Mouse (Mus musculus) heart, embryonic 13.5 days (tissue): ENCODE measurements at regions not wholly inside any gene's neighbourhood (a gene's known extent, or its start where the extent isn't known, plus 50 kb on each side); places are given as distances from the start of the nearest gene placed in this dataset.
A peak's percentile ranks its signal among the peaks of the same experiment; 100 is the strongest.

ENCODE experiments used
- ATAC-seq: fragments of 200-750 bp; cut with Nextera tagmentation; 2 replicates; pipeline ENCODE4 v1.8.0; 2017; ENCODE audit warnings: moderate TSS enrichment; ENCODE audit not compliant: insufficient number of reproducible peaks, low FRiP score, low TSS enrichment; ENCODE audit errors: extremely low read depth
- H3K27ac ChIP-seq: fragments of 300-500 bp; sonication (generic); replicated peaks from 2 replicates; pipeline ENCODE4 v1.5.1; 2015; ENCODE audit warnings: moderate library complexity, mild to moderate bottlenecking, inconsistent platforms
- H3K27me3 ChIP-seq: fragments of 300-500 bp; sonication (generic); replicated peaks from 2 replicates; pipeline ENCODE4 v1.6.1; 2015; ENCODE audit warnings: mild to moderate bottlenecking, inconsistent platforms
- H3K36me3 ChIP-seq: fragments of 300-500 bp; sonication (generic); 2 replicates; pipeline ENCODE4 v1.6.1; 2015; ENCODE audit warnings: mild to moderate bottlenecking, inconsistent platforms
- H3K4me1 ChIP-seq: fragments of 300-500 bp; sonication (generic); 2 replicates; pipeline ENCODE4 v1.6.1; 2015; ENCODE audit warnings: inconsistent platforms
- H3K4me2 ChIP-seq: fragments of 300-500 bp; sonication (generic); 2 replicates; pipeline ENCODE4 v1.6.1; 2015; ENCODE audit warnings: inconsistent platforms, mild to moderate bottlenecking, moderate library complexity
- H3K4me3 ChIP-seq: fragments of 300-500 bp; sonication (generic); 2 replicates; pipeline ENCODE4 v1.5.1; 2015; ENCODE audit warnings: moderate library complexity, mild to moderate bottlenecking, inconsistent platforms
- H3K9ac ChIP-seq: fragments of 300-500 bp; sonication (generic); 2 replicates; pipeline ENCODE4 v1.6.1; 2015; ENCODE audit warnings: inconsistent platforms, mild to moderate bottlenecking, moderate library complexity
- H3K9me3 ChIP-seq: fragments of 300-500 bp; sonication (generic); 2 replicates; pipeline ENCODE4 v1.6.1; 2016; ENCODE audit warnings: inconsistent platforms
- WGBS: fragments of 180-500 bp; shearing (Covaris S2); methylation state at CpG from one replicate; pipeline ENCODE4 v1.1.7; 2015; ENCODE audit warnings: mixed read lengths; 5-methylcytosine and 5-hydroxymethylcytosine counted together

DNA sequence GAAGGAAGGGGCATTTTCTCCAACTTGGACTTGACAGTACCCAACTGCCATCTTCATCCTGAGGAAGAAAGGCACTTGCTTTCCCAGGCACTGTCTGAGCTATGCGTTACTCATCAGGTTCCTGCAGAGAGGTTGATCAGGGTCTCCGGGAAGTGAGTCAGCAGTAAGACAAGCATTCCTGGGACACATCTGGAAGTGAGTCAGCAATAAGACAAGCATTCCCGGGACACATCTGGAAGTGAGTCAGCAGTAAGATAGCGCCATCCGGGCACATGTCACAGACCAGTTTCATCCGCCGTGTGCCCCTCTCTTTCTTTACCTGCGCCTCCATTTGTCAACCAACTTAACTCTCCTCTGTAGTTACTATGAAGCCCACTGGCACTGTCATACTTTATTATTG, 143.5 kb downstream of the Ttc8 start:
- Histone ChIP-seq H3K36me3 (no peaks in the 10 kb centered on the region), H3K9me3 (no peaks in the 10 kb centered on the region), H3K27me3 (no peaks in the 10 kb centered on the region), H3K9ac (no peak overlapping the region), H3K4me1 (no peaks in the 10 kb centered on the region), H3K4me3 (no peak overlapping the region), H3K4me2 (no peak overlapping the region), H3K27ac (no peak overlapping the region)
- ATAC-seq: no peak
- WGBS: 53% methylated on average over 8 of the region's 8 CpGs

DNA sequence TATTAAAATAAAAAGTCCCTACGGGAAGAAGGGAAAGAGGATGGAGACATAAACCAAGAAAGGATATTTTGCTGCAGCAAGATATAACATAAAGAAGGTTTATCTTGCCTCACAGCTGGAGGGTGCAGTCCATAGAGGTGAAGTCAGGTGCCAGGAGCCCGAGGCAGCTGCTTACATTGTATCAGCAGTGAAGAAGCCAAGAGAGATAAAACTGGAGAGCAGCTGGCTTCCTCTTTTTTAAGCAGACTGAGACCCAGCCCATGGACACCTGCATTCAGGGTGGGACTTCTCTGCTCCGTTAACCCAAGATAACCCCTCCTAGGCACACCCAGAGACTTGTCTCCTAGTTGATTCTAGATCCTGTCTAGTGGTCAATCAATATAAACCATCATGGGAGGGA, 147.6 kb downstream of the Ttc8 start:
- no peak overlapping the region for H3K4me2 ChIP-seq
- H3K27me3 ChIP-seq: peaks cover 6% of the 10 kb centered on the region; the same call in 1 of the 2 replicates
- no peak overlapping the region for H3K9ac ChIP-seq
- WGBS: 23% methylated on average over 3 of the region's 3 CpGs
- H3K36me3 ChIP-seq: no peaks in the 10 kb centered on the region
- H3K4me1 ChIP-seq: no peaks in the 10 kb centered on the region
- no peak for ATAC-seq
- no peaks in the 10 kb centered on the region for H3K9me3 ChIP-seq
- H3K27ac ChIP-seq: no peak overlapping the region
- no peak overlapping the region for H3K4me3 ChIP-seq

DNA sequence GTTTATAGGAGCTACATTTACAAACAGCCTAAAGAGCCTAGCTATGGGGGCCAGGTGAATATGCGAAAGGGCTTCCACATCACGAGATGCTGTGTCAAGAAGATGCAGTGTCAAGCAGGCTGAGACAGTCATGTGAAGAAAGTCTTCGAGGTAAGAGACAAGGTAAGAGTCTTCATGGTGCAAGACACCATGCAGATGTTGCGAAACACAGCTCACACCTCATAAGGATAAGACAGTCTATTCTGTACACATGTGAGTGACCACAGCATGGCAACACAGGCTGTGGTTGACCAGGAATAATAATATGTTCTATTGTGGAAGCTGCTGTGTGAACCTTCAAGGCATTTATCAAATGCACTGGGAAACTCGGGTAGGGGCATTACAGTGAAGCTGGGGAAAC, 153.4 kb downstream of the Ttc8 start:
- Histone ChIP-seq H3K27ac (no peak overlapping the region), H3K9ac (no peak overlapping the region), H3K36me3 (no peaks in the 10 kb centered on the region), H3K9me3 (no peaks in the 10 kb centered on the region), H3K4me2 (no peak overlapping the region), H3K4me3 (no peak overlapping the region), H3K27me3 (peaks cover 6% of the 10 kb centered on the region; the same call in 1 of the 2 replicates), H3K4me1 (no peaks in the 10 kb centered on the region)
- WGBS: 73% methylated on average over 5 of the region's 5 CpGs
- ATAC-seq: no peak

DNA sequence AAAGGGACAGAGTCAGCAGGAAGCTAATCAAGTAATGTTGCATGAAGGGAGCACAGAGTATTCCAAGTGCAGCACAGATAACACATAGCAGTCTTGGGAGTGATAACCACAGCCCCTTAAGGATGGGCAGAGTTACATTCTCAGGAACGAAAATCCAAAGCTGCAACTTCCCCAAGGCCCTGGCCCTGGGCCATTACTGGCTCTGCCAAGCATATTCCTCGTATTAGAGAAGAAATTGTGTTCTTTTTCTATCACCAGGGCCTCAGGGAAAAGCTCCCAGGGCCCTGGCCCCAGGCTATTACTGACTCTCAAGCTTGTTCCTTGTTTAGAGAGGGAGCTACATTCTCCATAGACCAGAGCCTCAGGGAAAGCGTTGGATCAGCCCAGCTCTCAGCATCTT, 157.0 kb downstream of the Ttc8 start:
- Histone ChIP-seq H3K9ac (no peak overlapping the region), H3K9me3 (no peaks in the 10 kb centered on the region), H3K27me3 (no peaks in the 10 kb centered on the region), H3K4me2 (no peak overlapping the region), H3K4me3 (no peak overlapping the region), H3K36me3 (no peaks in the 10 kb centered on the region), H3K27ac (no peak overlapping the region), H3K4me1 (no peaks in the 10 kb centered on the region)
- WGBS: 46% methylated on average over 3 of the region's 3 CpGs
- no peak for ATAC-seq

- WGBS: 74% methylated on average over 1 of the region's 1 CpGs
- ATAC-seq: no peak
- H3K4me2 ChIP-seq: no peak overlapping the region
Observed at GRCm38 (mm10) chr12:99079873-99080272, 159.5 kb downstream of the Ttc8 start.

DNA sequence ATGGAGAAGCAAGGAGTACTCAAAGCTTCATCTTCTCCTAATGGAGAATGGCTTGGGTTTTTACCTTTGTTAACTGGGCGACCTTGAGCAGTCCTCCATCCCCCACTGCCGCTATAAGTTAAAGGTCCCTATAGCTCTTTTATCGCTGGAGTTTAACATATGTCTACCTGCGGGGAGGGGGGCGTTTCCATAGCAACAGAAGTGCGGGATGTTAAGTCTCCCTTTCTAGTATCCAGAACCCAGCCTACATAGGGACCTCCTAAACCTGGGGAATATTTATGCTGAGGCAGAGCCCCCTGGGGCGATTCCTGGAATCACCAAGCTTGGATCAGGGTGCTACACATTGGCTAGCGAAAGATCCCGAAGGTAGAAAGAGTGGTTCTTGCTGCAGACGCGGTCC, 163.2 kb downstream of the Ttc8 start:
- H3K4me2 ChIP-seq: no peak overlapping the region
- 45% methylated on average over 11 of the region's 11 CpGs for whole genome bisulfite sequencing

More at GRCm38 (mm10) chr12:99079873-99080272, 159.5 kb downstream of the Ttc8 start:
- Histone ChIP-seq H3K9ac (no peak overlapping the region), H3K4me1 (no peaks in the 10 kb centered on the region), H3K4me3 (no peak overlapping the region), H3K9me3 (no peaks in the 10 kb centered on the region), H3K27me3 (peaks cover 20% of the 10 kb centered on the region), H3K36me3 (no peaks in the 10 kb centered on the region), H3K27ac (no peak overlapping the region)

DNA sequence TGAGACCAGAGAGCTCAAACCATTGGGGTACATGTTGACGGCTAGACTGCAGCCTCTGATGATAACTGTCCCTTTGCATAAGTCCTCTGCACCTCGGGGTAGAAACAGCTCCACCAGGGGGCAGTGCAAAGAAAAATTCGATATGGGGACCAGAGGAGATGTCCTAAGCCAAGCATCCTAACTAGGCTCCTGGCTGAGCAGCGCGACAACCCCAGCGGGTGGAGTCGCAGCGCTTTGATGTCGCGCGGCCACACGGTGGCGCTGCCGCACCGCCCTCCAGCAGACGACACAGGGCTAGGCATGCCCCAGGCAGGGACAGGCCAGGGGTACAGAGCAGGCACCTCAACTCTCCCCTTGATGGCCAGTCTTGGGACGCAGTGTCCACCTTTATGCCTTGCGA, 163.8 kb downstream of the Ttc8 start:
- Histone ChIP-seq H3K9me3 (no peaks in the 10 kb centered on the region), H3K27me3 (peaks cover 30% of the 10 kb centered on the region), H3K4me2 (no peak overlapping the region), H3K4me3 (no peak overlapping the region), H3K4me1 (no peaks in the 10 kb centered on the region), H3K36me3 (no peaks in the 10 kb centered on the region), H3K27ac (no peak overlapping the region), H3K9ac (0 out of 2 replicates have a peak overlapping the region, but pooled peaks have one; percentile 54)
- WGBS: 5% methylated on average over 18 of the region's 18 CpGs
- peak; percentile 32; the same call in 1 of the 2 replicates for ATAC-seq

More for the DNA sequence above, 163.2 kb downstream of the Ttc8 start:
- Histone ChIP-seq H3K27ac (no peak overlapping the region), H3K36me3 (no peaks in the 10 kb centered on the region), H3K9me3 (no peaks in the 10 kb centered on the region), H3K4me3 (no peak overlapping the region), H3K9ac (no peak overlapping the region), H3K27me3 (peaks cover 30% of the 10 kb centered on the region), H3K4me1 (no peaks in the 10 kb centered on the region)
- no peak for ATAC-seq

DNA sequence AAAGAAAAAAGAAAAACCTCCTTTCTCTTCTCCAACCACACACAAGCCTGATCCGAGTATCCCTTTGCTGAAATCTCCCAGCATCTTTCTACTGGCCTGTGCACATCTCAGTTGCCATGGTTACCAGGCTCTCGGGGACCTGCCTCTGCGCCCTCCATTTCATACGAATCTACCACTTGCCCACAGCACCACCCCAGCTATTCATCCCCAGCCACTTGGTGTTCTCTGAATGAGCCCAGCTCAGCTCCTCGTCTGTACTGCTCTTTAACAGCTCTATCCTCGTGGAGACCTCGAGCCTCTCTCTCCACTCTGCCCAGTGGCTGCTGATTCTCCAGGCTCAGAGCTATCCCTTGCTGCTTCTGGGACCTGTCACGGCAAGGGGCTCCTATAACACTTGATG, 166.9 kb downstream of the Ttc8 start:
- Histone ChIP-seq H3K9ac (no peak overlapping the region), H3K27ac (no peak overlapping the region), H3K27me3 (peaks cover 36% of the 10 kb centered on the region), H3K36me3 (no peaks in the 10 kb centered on the region), H3K4me2 (no peak overlapping the region), H3K4me1 (no peaks in the 10 kb centered on the region), H3K4me3 (no peak overlapping the region), H3K9me3 (no peaks in the 10 kb centered on the region)
- 60% methylated on average over 8 of the region's 8 CpGs for WGBS
- no peak for ATAC-seq

DNA sequence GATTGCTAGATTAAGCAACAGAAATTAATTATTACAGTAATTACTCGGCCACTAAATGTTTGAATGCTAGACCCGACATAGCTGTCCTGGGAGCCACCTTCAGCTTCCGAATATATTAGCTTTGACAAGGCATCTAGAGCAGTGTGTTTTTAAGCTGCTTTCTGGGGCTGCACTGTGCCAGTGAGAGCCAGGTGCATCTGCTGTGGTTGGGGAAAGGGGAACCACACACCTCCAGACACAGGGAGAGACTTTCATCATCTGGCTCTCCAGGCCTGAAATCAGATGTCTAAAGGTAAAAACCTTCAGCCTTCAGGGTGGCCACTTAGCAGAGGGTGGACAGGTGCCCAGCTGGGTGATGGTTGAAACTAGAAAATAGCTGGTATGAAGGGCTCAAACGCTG, 171.4 kb downstream of the Ttc8 start:
- WGBS: 60% methylated on average over 4 of the region's 4 CpGs
- Histone ChIP-seq H3K9ac (no peak overlapping the region), H3K27me3 (peaks cover 16% of the 10 kb centered on the region), H3K4me3 (no peak overlapping the region), H3K36me3 (no peaks in the 10 kb centered on the region), H3K4me1 (no peaks in the 10 kb centered on the region), H3K4me2 (no peak overlapping the region), H3K27ac (no peak overlapping the region), H3K9me3 (no peaks in the 10 kb centered on the region)
- ATAC-seq: no peak

DNA sequence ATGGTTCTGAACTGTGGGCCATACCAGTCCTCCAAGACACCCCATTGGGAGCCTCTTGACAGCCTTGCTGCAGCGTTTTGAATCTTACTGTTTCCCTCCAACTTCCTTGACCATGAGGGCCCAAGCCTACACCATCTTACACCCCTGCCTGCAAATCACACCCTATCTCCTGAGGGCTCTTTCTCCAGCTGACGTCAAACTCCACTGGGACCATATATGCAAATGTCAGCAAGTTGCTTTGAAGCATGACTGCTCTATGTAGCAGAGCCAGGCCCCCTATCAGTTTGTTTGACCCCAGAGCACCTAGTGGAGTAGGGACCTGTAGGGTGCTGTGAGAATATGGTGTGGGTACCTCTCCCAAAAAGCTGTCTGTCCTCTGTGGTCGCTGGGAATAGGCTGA, 172.8 kb downstream of the Ttc8 start:
- H3K27ac ChIP-seq: no peak overlapping the region
- peaks cover 11% of the 10 kb centered on the region; the same call in 1 of the 2 replicates for H3K4me1 ChIP-seq
- no peak overlapping the region for H3K9ac ChIP-seq
- WGBS: 59% methylated on average over 3 of the region's 3 CpGs
- H3K4me3 ChIP-seq: no peak overlapping the region
- H3K4me2 ChIP-seq: no peak overlapping the region
- no peaks in the 10 kb centered on the region for H3K9me3 ChIP-seq
- H3K27me3 ChIP-seq: peaks cover 9% of the 10 kb centered on the region
- no peak for ATAC-seq
- H3K36me3 ChIP-seq: no peaks in the 10 kb centered on the region

- ATAC-seq: no peak
Observed at GRCm38 (mm10) chr12:99093989-99094388, 173.6 kb downstream of the Ttc8 start.

DNA sequence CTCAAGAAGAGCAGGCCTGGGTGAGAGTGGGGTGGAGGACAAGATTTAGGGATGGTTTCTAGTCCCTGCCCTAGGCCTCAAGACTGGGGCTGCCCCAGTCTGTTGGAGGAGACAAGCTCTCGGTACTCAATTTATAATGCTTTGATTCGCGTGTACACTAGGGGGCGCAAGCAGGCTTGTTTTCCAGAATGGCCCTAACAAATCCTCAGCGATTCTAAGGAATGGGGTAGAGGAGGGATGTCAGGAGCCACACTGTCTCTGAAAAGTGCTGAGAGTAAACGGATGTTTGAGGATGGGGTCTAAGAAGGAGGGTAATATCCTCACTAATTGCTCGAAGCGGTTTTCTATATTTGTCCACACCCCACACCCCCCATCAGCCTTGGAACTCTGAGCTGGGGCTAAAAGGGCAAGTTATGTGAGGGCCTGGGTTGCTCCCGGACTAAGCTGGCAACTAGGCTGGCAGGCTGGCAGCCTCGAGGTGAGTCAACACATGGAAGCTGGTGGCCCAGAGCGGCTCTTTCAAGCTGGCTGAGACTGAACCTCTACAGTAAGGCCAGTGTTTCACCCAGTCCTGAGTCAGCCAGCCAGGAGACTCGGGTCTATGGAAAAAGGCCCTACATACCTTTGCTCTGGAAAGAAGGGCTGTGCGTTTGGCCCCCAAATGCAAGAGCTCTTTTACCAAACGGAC, 176.7 kb downstream of the Ttc8 start:
- Histone ChIP-seq H3K36me3 (no peaks in the 10 kb centered on the region), H3K4me1 (peaks cover 15% of the 10 kb centered on the region), H3K9ac (no peak overlapping the region), H3K4me3 (no peak overlapping the region), H3K9me3 (no peaks in the 10 kb centered on the region), H3K27me3 (peaks cover 6% of the 10 kb centered on the region), H3K27ac (no peak overlapping the region; the same call in 1 of the 2 replicates), H3K4me2 (no peak overlapping the region)
- ATAC-seq: no peak
- WGBS: 27% methylated on average over 14 of the region's 14 CpGs

More at GRCm38 (mm10) chr12:99093989-99094388, 173.6 kb downstream of the Ttc8 start:
- Histone ChIP-seq H3K27me3 (peaks cover 9% of the 10 kb centered on the region), H3K36me3 (no peaks in the 10 kb centered on the region), H3K4me1 (peaks cover 11% of the 10 kb centered on the region; the same call in 1 of the 2 replicates), H3K27ac (no peak overlapping the region), H3K4me2 (no peak overlapping the region), H3K9ac (no peak overlapping the region), H3K4me3 (no peak overlapping the region), H3K9me3 (no peaks in the 10 kb centered on the region)
- 75% methylated on average over 6 of the region's 6 CpGs for WGBS
